Mouse (Mus musculus) small intestine, adult 2 months (tissue): ENCODE results near the gene Dleu7.

Experiments
- CTCF ChIP-seq: fragments of 200-500 bp; IDR thresholded peaks from 2 replicates; pipeline ENCODE4 v1.5.1; 2012; ENCODE audit warnings: low read depth, mild to moderate bottlenecking, control low read depth, inconsistent platforms, low read length, moderate library complexity, mixed read lengths; ENCODE audit not compliant: insufficient replicate concordance, insufficient read length; ENCODE audit errors: extremely low read depth
- POLR2A ChIP-seq: fragments of 200-500 bp; IDR thresholded peaks from 2 replicates; pipeline ENCODE4 v1.6.1; 2012; ENCODE audit warnings: low read depth, mild to moderate bottlenecking, control low read depth, inconsistent platforms, low read length, moderate library complexity

- TF ChIP-seq CTCF (no peak), POLR2A (no peak)
These were observed 46.3 kb upstream of the Dleu7 start for GRCm38 (mm10) chr14:62339196-62339595.
